Mouse (Mus musculus): ENCODE data around the gene Mllt6. TPM values are rescaled to one million over a fixed set of nuclear protein-coding genes. Genes with fewer than 3 reads are reported as not detected.
"Not testable (repeated sequence)": the region's sequence is repeated elsewhere in the genome, so short reads cannot be mapped to it uniquely, and the experiment has no call there.

Gene Mllt6
- total RNA-seq (2022), result 100 to 1,000 TPM; 141 to 184 (median 161) TPM

- no peak for DNase-seq (ENCODE audit: low spot score in 2 of 2)
These were observed at the start of gene Mllt6 for GRCm38 (mm10) chr11:97662893-97663527. TSS of gene Mllt6 (plus strand) at chr11:97663414.

GRCm38 (mm10) chr11:97615276-97615675 is 47.9 kb upstream of the Mllt6 start:
- no peak for DNase-seq (ENCODE audit: low spot score in 2 of 2)

GRCm38 (mm10) chr11:97618368-97618767 is 44.8 kb upstream of the Mllt6 start:
- no peak for DNase-seq (ENCODE audit: low spot score in 2 of 2)

GRCm38 (mm10) chr11:97619391-97619795 is 43.8 kb upstream of the Mllt6 start:
- DNase-seq (ENCODE audit: low spot score in 2 of 2), result peak in 1 of 2 experiments; percentile 78

GRCm38 (mm10) chr11:97622440-97622839 is 40.8 kb upstream of the Mllt6 start:
- DNase-seq (ENCODE audit: low spot score in 2 of 2), result no peak

- no peak for DNase-seq (ENCODE audit: low spot score in 2 of 2)
These were observed 40.0 kb upstream of the Mllt6 start for GRCm38 (mm10) chr11:97623166-97623565.

- no peak for DNase-seq (ENCODE audit: low spot score in 2 of 2)
These were observed 37.7 kb upstream of the Mllt6 start for GRCm38 (mm10) chr11:97625551-97625950.

GRCm38 (mm10) chr11:97626431-97626830 is 36.8 kb upstream of the Mllt6 start:
- DNase-seq (ENCODE audit: low spot score in 2 of 2), result no peak

- DNase-seq (ENCODE audit: low spot score in 2 of 2), result no peak
These were observed 36.4 kb upstream of the Mllt6 start for GRCm38 (mm10) chr11:97626850-97627249.

GRCm38 (mm10) chr11:97627556-97628302 is 35.5 kb upstream of the Mllt6 start:
- no peak for DNase-seq (ENCODE audit: low spot score in 2 of 2)

GRCm38 (mm10) chr11:97628303-97628567 is 35.0 kb upstream of the Mllt6 start:
- no peak for DNase-seq (ENCODE audit: low spot score in 2 of 2)

GRCm38 (mm10) chr11:97628568-97629518 is 34.4 kb upstream of the Mllt6 start:
- no peak for DNase-seq (ENCODE audit: low spot score in 2 of 2)

GRCm38 (mm10) chr11:97629576-97629975 is 33.6 kb upstream of the Mllt6 start, which contains the start of gene Epop:
TSS of gene Epop (minus strand) at chr11:97629702.
- peak; percentile 70 to 88 for DNase-seq (ENCODE audit: low spot score in 2 of 2)

GRCm38 (mm10) chr11:97631046-97631445 is 32.2 kb upstream of the Mllt6 start:
- no peak for DNase-seq (ENCODE audit: low spot score in 2 of 2)

GRCm38 (mm10) chr11:97631500-97631899 is 31.7 kb upstream of the Mllt6 start:
- DNase-seq (ENCODE audit: low spot score in 2 of 2), result no peak

GRCm38 (mm10) chr11:97631938-97632337 is 31.3 kb upstream of the Mllt6 start:
- peak; percentile 58 to 86 for DNase-seq (ENCODE audit: low spot score in 2 of 2)

- not testable (repeated sequence) for DNase-seq (ENCODE audit: low spot score in 2 of 2)
These were observed 30.8 kb upstream of the Mllt6 start for GRCm38 (mm10) chr11:97632440-97632839.

GRCm38 (mm10) chr11:97635468-97636019 is 27.7 kb upstream of the Mllt6 start:
- no peak for DNase-seq (ENCODE audit: low spot score in 2 of 2)

GRCm38 (mm10) chr11:97641668-97642067 is 21.5 kb upstream of the Mllt6 start:
- peak in 1 of 2 experiments; percentile 78 for DNase-seq (ENCODE audit: low spot score in 2 of 2)

- no peak for DNase-seq (ENCODE audit: low spot score in 2 of 2)
These were observed 20.5 kb upstream of the Mllt6 start for GRCm38 (mm10) chr11:97642746-97643145.

GRCm38 (mm10) chr11:97643380-97644055 is 19.7 kb upstream of the Mllt6 start:
- no peak for DNase-seq (ENCODE audit: low spot score in 2 of 2)
